Mouse (Mus musculus) lung, postnatal 0 days (tissue): ENCODE results near the gene Ptprg. TPM values are rescaled to one million over a fixed set of nuclear protein-coding genes. Genes with fewer than 3 reads are reported as not detected.
A peak's percentile ranks its signal among the peaks of the same experiment; 100 is the strongest.

ENCODE experiments used
- ATAC-seq: fragments of 200-750 bp; cut with Nextera tagmentation; 2 replicates; pipeline ENCODE4 v1.8.0; 2017; ENCODE audit warnings: moderate library complexity
- DNase-seq: peaks from one replicate; pipeline ENCODE4 v3.0.0-alpha.2; 2016; ENCODE audit warnings: low spot score
- H3K27ac ChIP-seq: fragments of 300-500 bp; sonication (generic); 2 replicates; pipeline ENCODE4 v1.5.1; 2014; ENCODE audit warnings: antibody characterized with exemption, mild to moderate bottlenecking, low read length, mixed read lengths
- H3K27me3 ChIP-seq: fragments of 300-500 bp; sonication (generic); replicated peaks from 2 replicates; pipeline ENCODE4 v1.6.1; 2014; ENCODE audit warnings: low read length, mixed read lengths; ENCODE audit not compliant: insufficient read depth
- H3K36me3 ChIP-seq: fragments of 300-500 bp; sonication (generic); 2 replicates; pipeline ENCODE4 v1.6.1; 2014; ENCODE audit warnings: low read length, mixed read lengths; ENCODE audit not compliant: insufficient read depth
- H3K4me1 ChIP-seq: fragments of 300-500 bp; sonication (generic); 2 replicates; pipeline ENCODE4 v1.6.1; 2014; ENCODE audit warnings: antibody characterized with exemption, low read depth, low read length, mixed read lengths; ENCODE audit not compliant: insufficient read depth
- H3K4me2 ChIP-seq: fragments of 300-500 bp; sonication (generic); replicated peaks from 2 replicates; pipeline ENCODE4 v1.6.1; 2014; ENCODE audit warnings: low read depth, mild to moderate bottlenecking, low read length, moderate library complexity, mixed read lengths
- H3K4me3 ChIP-seq: fragments of 300-500 bp; sonication (generic); 2 replicates; pipeline ENCODE4 v1.5.1; 2014; ENCODE audit warnings: low read depth, low read length
- H3K9ac ChIP-seq: fragments of 300-500 bp; sonication (generic); replicated peaks from 2 replicates; pipeline ENCODE4 v1.6.1; 2014; ENCODE audit warnings: low read depth, mild to moderate bottlenecking
- H3K9me3 ChIP-seq: fragments of 300-500 bp; sonication (generic); 2 replicates; pipeline ENCODE4 v1.6.1; 2016; ENCODE audit warnings: low read length, mixed read lengths
- CTCF ChIP-seq: IDR thresholded peaks from 2 replicates; pipeline ENCODE4 v1.5.1; 2016; ENCODE audit warnings: antibody characterized with exemption, mild to moderate bottlenecking
- EP300 ChIP-seq: IDR thresholded peaks from 2 replicates; pipeline ENCODE4 v1.6.1; 2016; ENCODE audit warnings: antibody characterized with exemption, mild to moderate bottlenecking, control low read depth
- WGBS: fragments of 180-500 bp; shearing (Covaris S2); extraction: QIAGEN DNeasy Blood & Tissue Kit; methylation state at CpG from one replicate; pipeline ENCODE4 v1.1.7; 2014; 5-methylcytosine and 5-hydroxymethylcytosine counted together
- polyA plus RNA-seq: library from polyadenylated mRNA; unstranded; fragments of >200 nt; fragmentation: Nextera tagmentation; extraction: Ambion mirVana; gene quantifications from 2 replicates; pipeline ENCODE4 v1.2.1, GENCODE M21; 2015

Gene Ptprg
- polyA plus RNA-seq, 1 experiment from 2014 or later: 19.4 TPM

DNA sequence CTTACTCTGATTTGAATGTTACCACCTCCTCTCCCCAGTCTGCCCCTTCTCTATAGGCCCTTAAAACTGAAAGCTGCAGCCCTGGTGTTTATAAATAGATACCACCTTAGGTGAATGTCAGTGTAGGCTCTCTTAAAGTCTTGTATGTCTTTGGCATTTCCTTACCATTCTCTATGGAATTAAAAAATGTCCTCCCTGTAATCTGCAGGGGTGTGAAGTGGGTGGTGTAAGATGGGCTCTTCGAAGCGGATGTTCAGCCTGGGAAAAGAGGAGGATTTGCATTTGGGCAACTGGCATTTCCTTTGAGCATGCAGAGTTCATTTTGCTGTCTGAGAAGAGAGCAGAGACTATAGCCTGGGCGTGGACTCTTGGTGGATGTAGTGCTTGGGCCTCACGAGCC, 201.3 kb downstream of the Ptprg start:
- no peaks in the 10 kb centered on the region for H3K4me1 ChIP-seq

DNA sequence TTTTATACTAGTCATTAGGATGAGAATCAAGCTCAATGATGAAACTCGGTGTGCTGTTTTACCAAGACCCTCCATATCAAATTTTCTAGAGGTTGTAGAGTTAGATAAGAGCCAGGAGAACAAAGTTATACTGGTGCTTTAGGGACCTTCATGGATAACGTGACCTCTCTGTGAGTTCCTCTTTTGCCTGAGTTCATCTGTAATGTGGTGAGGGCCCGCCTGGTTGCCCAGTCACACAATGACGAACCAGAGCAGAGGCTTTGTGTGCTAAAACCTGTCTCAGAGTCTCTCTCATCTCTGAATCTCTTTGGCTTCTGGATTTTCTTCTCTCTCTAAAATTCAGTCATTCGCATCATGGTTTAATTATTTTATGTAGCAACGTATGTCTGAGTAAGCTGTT, 204.9 kb downstream of the Ptprg start:
- no peaks in the 10 kb centered on the region for H3K36me3 ChIP-seq
- 87% methylated on average over 6 of the region's 6 CpGs for WGBS
- H3K4me2 ChIP-seq: no peak overlapping the region
- no peak overlapping the region for H3K9ac ChIP-seq
- no peak overlapping the region for H3K4me3 ChIP-seq
- DNase-seq (no peak), ATAC-seq (no peak)
- H3K27ac ChIP-seq: no peak overlapping the region
- H3K27me3 ChIP-seq: no peaks in the 10 kb centered on the region
- no peaks in the 10 kb centered on the region for H3K4me1 ChIP-seq
- H3K9me3 ChIP-seq: no peaks in the 10 kb centered on the region
- TF ChIP-seq EP300 (no peak), CTCF (no peak)

More for the DNA sequence above, 201.3 kb downstream of the Ptprg start:
- DNase-seq: no peak
- Histone ChIP-seq H3K9me3 (no peaks in the 10 kb centered on the region), H3K27me3 (no peaks in the 10 kb centered on the region), H3K4me2 (no peak overlapping the region), H3K4me3 (no peak overlapping the region), H3K36me3 (no peaks in the 10 kb centered on the region), H3K9ac (no peak overlapping the region), H3K27ac (no peak overlapping the region)
- 56% methylated on average over 4 of the region's 4 CpGs for WGBS
- TF ChIP-seq CTCF (no peak), EP300 (no peak)
- ATAC-seq: no peak

DNA sequence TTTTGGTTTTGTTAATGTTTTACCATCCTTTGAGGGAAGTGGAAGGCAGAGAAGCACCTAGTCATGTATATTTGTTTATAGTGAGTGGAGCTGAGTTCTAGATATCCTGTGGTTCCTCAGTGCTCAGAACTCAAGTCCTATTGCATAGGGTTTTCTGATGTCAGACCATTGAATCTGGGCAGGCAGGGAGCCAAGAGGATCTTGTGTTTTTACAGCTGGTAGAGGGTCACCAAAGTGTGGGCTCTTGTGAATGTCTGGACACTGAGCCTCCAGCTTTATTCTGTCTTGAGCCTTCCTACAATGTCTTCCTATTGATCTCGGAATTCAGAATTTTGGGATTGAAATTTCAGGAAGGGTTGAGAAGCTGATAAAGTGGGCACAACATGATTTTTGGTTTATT, 206.0 kb downstream of the Ptprg start:
- TF ChIP-seq EP300 (no peak), CTCF (no peak)
- 96% methylated on average over 1 of the region's 1 CpGs for WGBS
- H3K4me2 ChIP-seq: no peak overlapping the region
- no peaks in the 10 kb centered on the region for H3K9me3 ChIP-seq
- DNase-seq (no peak), ATAC-seq (no peak)
- no peaks in the 10 kb centered on the region for H3K27me3 ChIP-seq
- no peaks in the 10 kb centered on the region for H3K4me1 ChIP-seq
- H3K4me3 ChIP-seq: no peak overlapping the region
- no peak overlapping the region for H3K9ac ChIP-seq
- no peaks in the 10 kb centered on the region for H3K36me3 ChIP-seq
- no peak overlapping the region for H3K27ac ChIP-seq

DNA sequence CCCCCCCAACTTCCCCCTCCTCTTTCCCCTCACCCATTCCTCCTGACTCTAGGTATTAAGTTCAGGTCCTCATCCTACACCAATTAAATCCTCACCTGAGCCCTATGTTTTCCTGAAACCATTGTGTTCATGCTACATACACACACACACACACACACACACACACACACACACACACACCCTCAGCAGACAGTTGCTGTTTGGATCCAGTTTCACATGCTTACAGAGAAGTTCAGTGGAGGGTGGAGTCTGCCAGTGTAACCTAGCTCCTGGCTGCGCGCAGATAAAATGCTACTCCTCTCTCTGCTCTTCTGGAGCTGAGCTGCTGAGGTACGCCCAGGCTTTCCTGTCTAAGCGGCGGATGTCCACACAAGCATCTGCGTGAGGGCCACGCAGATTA, 209.7 kb downstream of the Ptprg start:
- no peaks in the 10 kb centered on the region for H3K4me1 ChIP-seq
- WGBS: 75% methylated on average over 7 of the region's 7 CpGs
- H3K4me3 ChIP-seq: no peak overlapping the region
- ATAC-seq: no peak
- H3K4me2 ChIP-seq: no peak overlapping the region
- DNase-seq: no peak
- H3K9me3 ChIP-seq: no peaks in the 10 kb centered on the region
- TF ChIP-seq EP300 (no peak), CTCF (no peak)
- no peak overlapping the region for H3K27ac ChIP-seq
- H3K9ac ChIP-seq: no peak overlapping the region
- no peaks in the 10 kb centered on the region for H3K36me3 ChIP-seq
- no peaks in the 10 kb centered on the region for H3K27me3 ChIP-seq

DNA sequence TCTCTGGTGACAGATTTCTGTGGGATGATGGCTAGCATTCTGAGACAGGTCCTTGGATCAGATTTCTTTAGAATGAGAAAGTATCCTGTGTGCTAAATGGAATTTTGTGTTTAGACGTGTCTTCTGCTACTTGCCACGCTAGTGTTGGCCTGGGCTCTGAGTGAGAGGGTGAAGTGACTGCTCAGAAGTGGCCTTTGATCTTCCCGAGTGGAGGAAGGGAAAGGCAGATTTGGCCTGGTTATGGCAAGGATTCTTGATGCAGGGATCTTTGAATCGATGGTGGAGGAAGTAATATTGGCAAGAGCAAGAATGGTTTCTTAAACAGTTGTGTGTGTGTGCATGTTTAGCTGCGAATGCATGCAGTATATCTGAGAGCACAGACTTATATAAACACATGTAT, 219.4 kb downstream of the Ptprg start:
- 33% methylated on average over 5 of the region's 5 CpGs for WGBS
- Histone ChIP-seq H3K9ac (no peak overlapping the region), H3K4me3 (no peak overlapping the region), H3K27me3 (no peaks in the 10 kb centered on the region), H3K4me2 (no peak overlapping the region), H3K36me3 (no peaks in the 10 kb centered on the region), H3K9me3 (no peaks in the 10 kb centered on the region), H3K27ac (no peak overlapping the region), H3K4me1 (peaks cover 8% of the 10 kb centered on the region; the same call in 1 of the 2 replicates)
- TF ChIP-seq EP300 (no peak), CTCF (no peak)
- DNase-seq (no peak), ATAC-seq (no peak)

- TF ChIP-seq CTCF: no peak
- TF ChIP-seq EP300: no peak
- peaks cover 8% of the 10 kb centered on the region; the same call in 1 of the 2 replicates for H3K4me1 ChIP-seq
- H3K36me3 ChIP-seq: no peaks in the 10 kb centered on the region
- DNase-seq: peak; percentile 34
- peak; percentile 49; the same call in 1 of the 2 replicates for ATAC-seq
- H3K9ac ChIP-seq: no peak overlapping the region
- WGBS: 37% methylated on average over 4 of the region's 4 CpGs
- no peak overlapping the region for H3K4me2 ChIP-seq
- no peak overlapping the region for H3K4me3 ChIP-seq
- H3K27ac ChIP-seq: no peak overlapping the region
- H3K9me3 ChIP-seq: no peaks in the 10 kb centered on the region
- H3K27me3 ChIP-seq: no peaks in the 10 kb centered on the region
Observed at GRCm38 (mm10) chr14:11774476-11775037, 221.2 kb downstream of the Ptprg start.

GRCm38 (mm10) chr14:11775204-11775603, 221.9 kb downstream of the Ptprg start:
- H3K9me3 ChIP-seq: no peaks in the 10 kb centered on the region
- peak; percentile 89 for DNase-seq
- H3K4me3 ChIP-seq: no peak overlapping the region
- ATAC-seq: peak; percentile 90
- TF ChIP-seq EP300 (no peak), CTCF (no peak)
- no peaks in the 10 kb centered on the region for H3K36me3 ChIP-seq
- H3K9ac ChIP-seq: no peak overlapping the region
- no peaks in the 10 kb centered on the region for H3K27me3 ChIP-seq
- H3K27ac ChIP-seq: peak overlapping the region; percentile 43
- WGBS: 25% methylated on average over 11 of the region's 11 CpGs
- H3K4me1 ChIP-seq: peaks cover 8% of the 10 kb centered on the region; the same call in 1 of the 2 replicates
- H3K4me2 ChIP-seq: peak overlapping the region; percentile 8; the same call in 1 of the 2 replicates
